Comparison of ENCODE assay signal across 8 mouse cellular contexts in the genomic region with DNA sequence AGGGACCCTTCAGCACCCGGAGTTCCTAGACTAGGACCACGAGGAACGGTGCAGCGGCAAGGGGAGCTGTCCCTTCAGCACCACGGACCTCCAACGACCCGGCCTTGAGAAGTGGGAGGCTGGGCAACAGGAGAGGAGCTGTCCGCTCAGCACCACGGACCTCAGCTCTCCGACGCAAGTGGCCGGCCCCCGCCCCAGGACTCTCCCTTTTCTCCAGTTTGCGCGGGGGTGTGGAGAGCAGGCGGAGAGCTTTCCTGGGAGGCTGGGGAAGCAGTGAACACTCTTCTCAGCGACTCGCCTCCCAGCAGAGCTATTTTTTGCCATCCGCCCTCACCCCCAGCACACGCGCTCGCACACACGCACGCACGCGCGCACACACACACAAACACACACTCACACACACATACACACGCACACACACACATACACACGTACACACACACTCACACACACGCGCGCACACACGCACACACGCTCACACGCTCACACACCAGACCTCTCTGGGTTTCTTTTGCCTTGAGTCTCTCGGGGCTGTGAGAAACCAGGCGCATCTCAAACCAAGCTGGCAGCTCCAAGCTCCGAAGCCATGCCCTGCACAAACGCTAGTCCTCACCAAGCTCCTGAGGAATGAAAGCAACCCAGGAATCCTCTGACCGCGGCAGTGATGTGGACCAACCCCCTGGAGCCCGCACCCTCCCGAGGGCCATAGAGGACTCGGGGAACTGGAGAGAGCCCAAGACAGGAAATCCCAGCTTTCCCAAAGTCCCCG. TPM values are rescaled to one million over a fixed set of nuclear protein-coding genes. Genes with fewer than 3 reads are reported as not detected.
DNase-seq lines count a peak whose midpoint lies in the region; ATAC-seq lines count a peak whose summit lies in the region.

No protein-coding gene starts in this region.

- H3K36me3 ChIP-seq in intestine, embryonic 14.5 days (ENCODE audit: control insufficient read depth, insufficient read depth, low read length), result no peaks in the 10 kb centered on the region

- intact Hi-C loops in gastrocnemius, postnatal 36 days (cut with DNase I), result no loop called here
- intact Hi-C loops in left cerebral cortex, postnatal 10 days (cut with DNase I), result loop anchor here (5.0 kb wide), 3 partner anchors 94 to 251 kb away; no protein-coding TSS in a partner anchor

- H3K9ac ChIP-seq in intestine, embryonic 14.5 days (ENCODE audit: low read length), result no peak overlapping the region

- 8% methylated on average over 42 of the region's 45 CpGs for WGBS in intestine, embryonic 14.5 days

- H3K27ac ChIP-seq in intestine, embryonic 14.5 days (ENCODE audit: low read depth), result no peak overlapping the region

- DNase-seq in adrenal gland, adult (ENCODE audit: inconsistent age in 2 of 2, low spot score in 1 of 2), result peak; percentile 85 to 95
- DNase-seq in embryo, embryonic 10.5 days (ENCODE audit: low spot score), result peak; percentile 96
- DNase-seq in gastrocnemius, postnatal 36 days, result peak; percentile 61 to 67
- DNase-seq in intestine, embryonic 14.5 days (ENCODE audit: low spot score), result peak; percentile 98
- peak; percentile 76 to 92 for DNase-seq in left cerebral cortex, postnatal 10 days (ENCODE audit: extremely low spot score in 1 of 2, low spot score in 2 of 2)
- DNase-seq in right cerebral cortex, postnatal 25 days, result peak; percentile 82
- DNase-seq in urinary bladder, postnatal 36 days (ENCODE audit: low spot score in 2 of 2), result peak; percentile 75 to 84

- H3K4me2 ChIP-seq in intestine, embryonic 14.5 days (ENCODE audit: low read length), result peak overlapping the region; percentile 12; the same call in 1 of the 2 replicates

- no peaks in the 10 kb centered on the region for H3K9me3 ChIP-seq in intestine, embryonic 14.5 days (ENCODE audit: control insufficient read depth, low read length)

- peaks cover 10% of the 10 kb centered on the region; the same call in 1 of the 2 replicates for H3K27me3 ChIP-seq in intestine, embryonic 14.5 days (replicated peaks; ENCODE audit: control insufficient read depth, insufficient read depth, low read length)

- H3K4me1 ChIP-seq in intestine, embryonic 14.5 days (replicated peaks; ENCODE audit: control insufficient read depth, insufficient read depth, low read length), result no peaks in the 10 kb centered on the region

- H3K4me3 ChIP-seq in intestine, embryonic 14.5 days (ENCODE audit: low read depth, low read length), result no peak overlapping the region

- peak; percentile 76 for ATAC-seq in intestine, embryonic 14.5 days (replicated peaks; ENCODE audit: low FRiP score, low TSS enrichment, low read depth)
- peak; percentile 100 for ATAC-seq in megakaryocyte progenitor cell, adult 5-6 weeks (replicated peaks; ENCODE audit: poor library complexity)

RNA-seq across cellular contexts. Expression of a gene that starts 0.8 kb away (rescaled TPM):
- not detected for total RNA-seq in gastrocnemius, postnatal 36 days (2021)
- polyA plus RNA-seq in intestine, embryonic 14.5 days (2014; fragmentation: Nextera tagmentation; extraction: Ambion mirVana), result 0.31 and 0.39 TPM in 2 replicates
- 100 to 1,000 TPM; 124 to 129 TPM for total RNA-seq in left cerebral cortex, postnatal 10 days (2021)
- total RNA-seq in megakaryocyte progenitor cell, adult 5-6 weeks (2015), result not detected in 2 replicates
- total RNA-seq in megakaryocyte progenitor cell, adult 5-6 weeks (2017), result not detected in 2 replicates

Comparison
In these comparisons a context has a peak if more than half of its experiments do, and no peak if none do; other contexts are left out.
1. RNA of a gene that starts 0.8 kb away (total RNA-seq): 124 to 129 TPM in left cerebral cortex, postnatal 10 days; not detected in gastrocnemius, postnatal 36 days and not detected in megakaryocyte progenitor cell, adult 5-6 weeks; every median in the first group is over 100 times any median in the second.
2. Peak in every context shown above with its lines, with median percentiles within 50 percentile points of each other: DNase-seq.